Mouse (Mus musculus) heart, postnatal 0 days (tissue): ENCODE measurements around the gene Gm28374. TPM values are rescaled to one million over a fixed set of nuclear protein-coding genes. Genes with fewer than 3 reads are reported as not detected.
A peak's percentile ranks its signal among the peaks of the same experiment; 100 is the strongest.
"Not testable (repeated sequence)": the region's sequence is repeated elsewhere in the genome, so short reads cannot be mapped to it uniquely, and the experiment has no call there.

Source experiments
- ATAC-seq: fragments of 200-750 bp; cut with Nextera tagmentation; 2 replicates; pipeline ENCODE4 v1.8.0; 2017; ENCODE audit warnings: low read depth, moderate number of reproducible peaks, moderate library complexity; ENCODE audit not compliant: insufficient read depth
- DNase-seq: peaks from one replicate; pipeline ENCODE4 v3.0.0-alpha.2; 2016; ENCODE audit warnings: low spot score
- H3K27ac ChIP-seq: fragments of 300-500 bp; sonication (generic); 2 replicates; pipeline ENCODE4 v1.5.1; 2014; ENCODE audit warnings: low read depth, mild to moderate bottlenecking
- H3K27me3 ChIP-seq: fragments of 300-500 bp; sonication (generic); 2 replicates; pipeline ENCODE4 v1.6.1; 2014; ENCODE audit warnings: low read length, mixed read lengths; ENCODE audit not compliant: control insufficient read depth, insufficient read depth
- H3K36me3 ChIP-seq: fragments of 300-500 bp; sonication (generic); replicated peaks from 2 replicates; pipeline ENCODE4 v1.6.1; 2014; ENCODE audit warnings: low read length, mixed read lengths; ENCODE audit not compliant: control insufficient read depth, insufficient read depth
- H3K4me1 ChIP-seq: fragments of 300-500 bp; sonication (generic); 2 replicates; pipeline ENCODE4 v1.6.1; 2014; ENCODE audit warnings: antibody characterized with exemption; ENCODE audit not compliant: control insufficient read depth, insufficient read depth
- H3K4me2 ChIP-seq: fragments of 300-500 bp; sonication (generic); 2 replicates; pipeline ENCODE4 v1.6.1; 2014; ENCODE audit warnings: low read depth, mild to moderate bottlenecking, low read length, moderate library complexity
- H3K4me3 ChIP-seq: fragments of 300-500 bp; sonication (generic); 2 replicates; pipeline ENCODE4 v1.5.1; 2014; ENCODE audit warnings: low read depth, low read length
- H3K9ac ChIP-seq: fragments of 300-500 bp; sonication (generic); replicated peaks from 2 replicates; pipeline ENCODE4 v1.6.1; 2014; ENCODE audit warnings: low read depth, low read length, mixed read lengths
- H3K9me3 ChIP-seq: fragments of 300-500 bp; sonication (generic); replicated peaks from 2 replicates; pipeline ENCODE4 v1.6.1; 2016; ENCODE audit warnings: low read length; ENCODE audit not compliant: control insufficient read depth
- CTCF ChIP-seq: IDR thresholded peaks from 2 replicates; pipeline ENCODE4 v1.5.1; 2016; ENCODE audit warnings: antibody characterized with exemption, control low read depth, low read depth
- EP300 ChIP-seq: IDR thresholded peaks from 2 replicates; pipeline ENCODE4 v1.6.1; 2016; ENCODE audit warnings: antibody characterized with exemption, low read depth
- WGBS: fragments of 180-500 bp; shearing (Covaris S2); extraction: QIAGEN DNeasy Blood & Tissue Kit; methylation state at CpG from one replicate; pipeline ENCODE4 v1.1.7; 2014; 5-methylcytosine and 5-hydroxymethylcytosine counted together
- polyA plus RNA-seq: library from polyadenylated mRNA; unstranded; fragments of >200 nt; fragmentation: Nextera tagmentation; extraction: Ambion mirVana; gene quantifications from 2 replicates; pipeline ENCODE4 v1.2.1, GENCODE M21; 2015
- total RNA-seq: library from RNA; depleted of rRNA; stranded (reverse); fragments of >200 nt; gene quantifications from 2 replicates; pipeline ENCODE4 v1.2.3, GENCODE M21; 2014; ENCODE audit warnings: low replicate concordance; rRNA removed

The Gm28374 gene
- total RNA-seq = not detected in 2 replicates
- polyA plus RNA-seq = 0.72 and 0.99 TPM in 2 replicates

DNA sequence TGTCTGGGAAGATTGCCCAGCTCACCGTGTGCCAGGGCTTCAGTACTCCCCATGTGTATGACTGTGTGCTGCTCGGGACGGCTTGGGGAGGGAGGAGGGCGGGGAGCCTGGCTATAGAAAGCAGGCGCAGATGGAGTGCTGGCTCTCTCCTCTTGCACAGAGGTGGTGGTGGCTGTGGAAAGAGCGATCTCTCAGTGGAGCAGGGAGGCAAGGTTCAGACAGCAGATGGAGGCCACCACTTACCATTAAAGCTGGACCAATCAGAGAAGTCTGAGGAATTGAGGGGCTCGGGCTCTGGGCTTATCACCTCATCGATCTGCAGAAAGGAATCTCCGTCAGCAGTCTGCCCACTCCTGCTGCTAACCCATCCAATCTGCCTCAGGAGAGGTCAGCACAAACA is at the start of gene Gm28374:
Gm28374 (minus strand) TSS at position 101 of the 400 bp plus-strand sequence.
- H3K27me3 ChIP-seq = no peaks in the 10 kb centered on the region
- H3K27ac ChIP-seq = no peak within 1 kb of the TSS
- peaks cover 28% of the 10 kb centered on the region for H3K36me3 ChIP-seq
- TF ChIP-seq CTCF (no peak), EP300 (no peak)
- no peak within 1 kb of the TSS for H3K9ac ChIP-seq
- no peaks in the 10 kb centered on the region for H3K9me3 ChIP-seq
- DNase-seq (no peak), ATAC-seq (no peak)
- no peak within 1 kb of the TSS for H3K4me2 ChIP-seq
- H3K4me3 ChIP-seq = no peak within 1 kb of the TSS
- peaks cover 17% of the 10 kb centered on the region for H3K4me1 ChIP-seq
- 86% methylated on average over 9 of the region's 9 CpGs for WGBS

DNA sequence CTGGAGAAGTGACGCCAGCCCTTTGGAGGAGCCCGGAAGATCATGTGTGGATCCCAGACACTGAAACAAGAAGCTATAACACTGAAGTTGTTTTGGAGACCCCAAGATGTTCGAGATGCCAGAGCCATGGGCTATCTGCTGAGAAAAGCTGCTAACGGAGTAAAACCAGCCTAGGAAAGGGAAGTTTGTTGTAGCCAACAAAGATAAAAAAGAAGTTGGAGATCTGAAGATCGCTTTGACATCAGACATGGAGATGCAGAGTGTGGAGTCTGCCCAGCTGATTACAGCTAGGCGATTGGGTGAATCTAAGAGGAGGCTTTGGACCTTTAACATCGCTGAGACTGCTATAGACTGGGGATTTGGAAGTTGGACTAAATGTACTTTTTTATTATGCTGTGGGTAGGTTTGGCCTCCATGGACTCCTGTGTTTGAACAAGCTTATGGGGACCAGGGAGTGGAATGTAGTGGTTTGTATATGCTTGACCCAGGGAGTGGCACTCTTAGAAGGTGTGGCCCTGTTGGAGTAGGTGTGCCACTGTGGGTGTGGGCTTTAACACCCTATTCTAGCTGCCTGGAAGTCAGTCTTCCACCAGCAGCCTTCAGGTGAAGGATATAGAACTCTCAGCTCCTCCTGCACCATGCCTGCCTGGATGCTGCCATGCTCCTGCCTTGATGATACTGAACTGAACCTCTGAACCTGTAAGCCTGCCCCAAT is 48.5 kb upstream of the Gm28374 start:
- not testable (repeated sequence) for H3K27ac ChIP-seq, H3K27me3 ChIP-seq, DNase-seq, H3K4me2 ChIP-seq, H3K9me3 ChIP-seq, H3K4me1 ChIP-seq, ATAC-seq, H3K36me3 ChIP-seq, H3K9ac ChIP-seq, H3K4me3 ChIP-seq
- 70% methylated on average over 7 of the region's 7 CpGs for WGBS

DNA sequence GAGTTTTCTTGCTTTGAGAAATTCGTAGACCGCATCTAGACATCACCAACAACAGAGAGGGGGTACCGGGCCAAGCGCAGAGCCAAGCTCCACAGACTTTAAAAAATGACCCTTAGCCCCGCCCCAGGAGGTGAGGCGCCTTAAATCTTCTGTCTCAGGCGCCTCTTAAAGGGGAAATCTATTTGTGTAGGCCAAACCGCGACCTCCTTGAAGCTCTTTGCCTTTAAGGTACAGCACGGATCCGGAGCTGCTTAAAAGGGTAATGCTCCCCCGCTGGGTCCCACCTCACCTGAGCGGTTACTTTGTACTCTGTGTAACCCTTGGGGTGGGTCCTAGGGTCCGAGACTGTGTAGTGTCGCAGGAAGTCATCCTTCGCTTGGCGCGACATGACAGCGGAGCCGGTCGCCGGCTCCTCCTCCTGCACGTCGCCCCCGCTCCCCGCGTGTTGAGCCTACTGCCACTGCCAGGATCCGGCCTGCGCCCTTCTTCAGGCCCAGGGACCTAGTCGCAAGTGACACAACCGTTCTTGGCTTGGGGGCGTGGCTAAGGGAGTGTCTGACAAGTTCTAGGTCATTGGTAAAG is 45.8 kb upstream of the Gm28374 start, which contains the start of gene Snx15:
Snx15 (minus strand) TSS at position 545 of the 582 bp plus-strand sequence.
- peak; percentile 68 for TF ChIP-seq EP300
- no peak for TF ChIP-seq CTCF
- Histone ChIP-seq H3K4me3 (peak within 1 kb of the TSS; percentile 49), H3K9me3 (no peaks in the 10 kb centered on the region), H3K4me1 (no peaks in the 10 kb centered on the region; the same call in 1 of the 2 replicates), H3K4me2 (peak within 1 kb of the TSS; percentile 61), H3K36me3 (no peaks in the 10 kb centered on the region), H3K27ac (peak within 1 kb of the TSS; percentile 89), H3K27me3 (no peaks in the 10 kb centered on the region), H3K9ac (peak within 1 kb of the TSS; percentile 43; the same call in 1 of the 2 replicates)
- peak; percentile 98 for DNase-seq
- WGBS = under 1% methylated on average over 32 of the region's 32 CpGs
- peak; percentile 97 for ATAC-seq

DNA sequence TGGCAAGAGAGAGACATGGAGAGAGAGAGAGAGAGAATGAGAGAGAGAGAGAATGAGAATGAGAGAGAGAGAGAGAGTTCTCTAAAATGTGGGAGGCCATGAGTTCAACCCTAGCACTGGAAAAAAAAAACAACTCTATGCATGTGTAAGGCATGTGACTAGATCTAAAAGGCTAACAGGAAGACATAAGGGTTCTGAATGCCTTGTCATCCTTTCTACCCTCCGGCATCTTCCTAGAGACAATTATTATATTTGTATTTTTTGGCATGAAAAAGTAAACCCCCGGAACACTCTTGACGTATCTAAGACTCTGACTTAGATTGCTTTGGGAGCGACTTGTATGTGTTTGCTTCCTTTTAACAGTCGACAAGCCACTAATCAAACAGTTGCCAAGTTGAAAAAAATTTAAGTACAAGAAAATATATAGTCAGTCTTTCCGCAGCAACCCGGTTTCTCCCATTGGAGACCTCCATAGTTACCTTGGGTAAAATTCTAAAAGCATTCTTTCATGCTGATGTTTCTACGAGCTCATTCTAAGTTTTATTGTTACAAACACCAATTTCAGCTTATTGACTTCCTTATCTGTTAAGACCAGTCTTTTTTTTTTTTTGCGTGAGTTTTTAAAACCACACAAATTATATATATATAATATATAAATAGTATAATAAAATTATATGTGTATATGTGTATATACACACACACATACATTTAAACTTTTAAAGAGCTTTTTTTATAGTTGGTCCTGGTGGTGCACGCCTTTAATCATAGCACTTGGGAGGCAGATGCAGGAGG is 44.9 kb upstream of the Gm28374 start:
- TF ChIP-seq CTCF (no peak), EP300 (no peak)
- no peak overlapping the region for H3K9ac ChIP-seq
- no peaks in the 10 kb centered on the region for H3K27me3 ChIP-seq
- H3K36me3 ChIP-seq = no peaks in the 10 kb centered on the region
- H3K4me1 ChIP-seq = no peaks in the 10 kb centered on the region; the same call in 1 of the 2 replicates
- 63% methylated on average over 10 of the region's 10 CpGs for WGBS
- no peak for ATAC-seq
- peak overlapping the region; percentile 49 for H3K4me3 ChIP-seq
- H3K4me2 ChIP-seq = peak overlapping the region; percentile 61
- peak overlapping the region; percentile 89; the same call in 1 of the 2 replicates for H3K27ac ChIP-seq
- no peaks in the 10 kb centered on the region for H3K9me3 ChIP-seq
- DNase-seq = no peak

DNA sequence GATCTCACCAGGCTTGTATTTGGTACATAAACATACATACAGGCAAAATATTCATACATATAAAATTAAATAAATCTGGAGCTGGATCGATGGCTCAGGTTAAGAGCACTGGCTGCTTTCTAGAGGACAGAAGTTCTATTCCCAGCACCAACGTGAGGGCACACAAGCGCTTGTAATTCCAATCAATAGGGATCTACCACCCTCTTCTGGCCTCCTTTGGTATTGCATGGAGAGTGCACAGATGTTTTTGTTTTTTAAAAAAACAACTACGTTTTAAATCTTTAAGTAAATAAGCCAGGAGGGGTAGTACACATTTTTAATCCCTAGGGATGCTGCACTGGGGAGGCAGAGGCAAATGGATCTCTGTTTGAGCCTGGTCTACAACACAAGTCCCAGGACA is 44.2 kb upstream of the Gm28374 start:
- Histone ChIP-seq H3K27ac (no peak overlapping the region), H3K9ac (no peak overlapping the region), H3K9me3 (no peaks in the 10 kb centered on the region), H3K27me3 (no peaks in the 10 kb centered on the region), H3K4me3 (no peak overlapping the region), H3K4me1 (no peaks in the 10 kb centered on the region; the same call in 1 of the 2 replicates), H3K4me2 (no peak overlapping the region), H3K36me3 (no peaks in the 10 kb centered on the region)
- WGBS = 24% methylated on average over 4 of the region's 4 CpGs
- DNase-seq = no peak
- ATAC-seq = no peak
- no peak for TF ChIP-seq EP300
- TF ChIP-seq CTCF = peak; percentile 71
